Mouse (Mus musculus): ENCODE measurements around the gene Eml1. TPM values are rescaled to one million over a fixed set of nuclear protein-coding genes. Genes with fewer than 3 reads are reported as not detected.
A peak's percentile ranks its signal among the peaks of the same experiment; 100 is the strongest.

The Eml1 gene
- polyA plus RNA-seq, 1 experiment from 2014 or later = 89.4 TPM

- 50% methylated on average over 8 of the region's 8 CpGs for WGBS
- H3K27ac ChIP-seq (replicated peaks) = no peak overlapping the region
- no peak overlapping the region for H3K4me2 ChIP-seq (replicated peaks)
- ATAC-seq (ENCODE audit: low FRiP score, low read depth) = 0 out of 2 replicates have a peak, but pooled peaks have one; percentile 4
- no peaks in the 10 kb centered on the region for H3K9me3 ChIP-seq
- H3K9ac ChIP-seq (replicated peaks) = no peak overlapping the region
- no peaks in the 10 kb centered on the region for H3K27me3 ChIP-seq
- no peaks in the 10 kb centered on the region for H3K4me1 ChIP-seq
- peaks cover 57% of the 10 kb centered on the region for H3K36me3 ChIP-seq
- no peak overlapping the region for H3K4me3 ChIP-seq
These were observed 158.5 kb downstream of the Eml1 start for GRCm38 (mm10) chr12:108529214-108529613.

GRCm38 (mm10) chr12:108534484-108534883 lies 163.7 kb downstream of the Eml1 start:
- Histone ChIP-seq H3K4me1 (no peaks in the 10 kb centered on the region), H3K27me3 (no peaks in the 10 kb centered on the region), H3K36me3 (peaks cover 75% of the 10 kb centered on the region), H3K9me3 (no peaks in the 10 kb centered on the region), H3K4me2 (replicated peaks) (no peak overlapping the region), H3K27ac (replicated peaks) (no peak overlapping the region), H3K9ac (replicated peaks) (no peak overlapping the region), H3K4me3 (no peak overlapping the region)
- 94% methylated on average over 11 of the region's 11 CpGs for WGBS
- ATAC-seq (ENCODE audit: low FRiP score, low read depth) = no peak

- Histone ChIP-seq H3K4me3 (no peak overlapping the region), H3K4me1 (no peaks in the 10 kb centered on the region), H3K27me3 (no peaks in the 10 kb centered on the region), H3K4me2 (replicated peaks) (no peak overlapping the region), H3K9me3 (no peaks in the 10 kb centered on the region), H3K36me3 (peaks cover 60% of the 10 kb centered on the region), H3K9ac (replicated peaks) (no peak overlapping the region), H3K27ac (replicated peaks) (no peak overlapping the region)
- WGBS = 71% methylated on average over 10 of the region's 10 CpGs
- ATAC-seq (ENCODE audit: low FRiP score, low read depth) = no peak
These were observed 165.7 kb downstream of the Eml1 start for GRCm38 (mm10) chr12:108536461-108536860.

- Histone ChIP-seq H3K4me3 (no peak overlapping the region), H3K9ac (replicated peaks) (no peak overlapping the region), H3K27me3 (no peaks in the 10 kb centered on the region; the same call in 1 of the 2 replicates), H3K9me3 (no peaks in the 10 kb centered on the region), H3K36me3 (peaks cover 34% of the 10 kb centered on the region), H3K4me1 (0 out of 2 replicates have a peak, but pooled peaks cover 4% of the 10 kb centered on the region), H3K27ac (replicated peaks) (no peak overlapping the region), H3K4me2 (replicated peaks) (no peak overlapping the region)
- WGBS = 29% methylated on average over 6 of the region's 6 CpGs
- 0 out of 2 replicates have a peak, but pooled peaks have one; percentile 19 for ATAC-seq (ENCODE audit: low FRiP score, low read depth)
These were observed 170.3 kb downstream of the Eml1 start for GRCm38 (mm10) chr12:108541088-108541487.

- ATAC-seq (ENCODE audit: low FRiP score, low read depth) = peak; percentile 89
- WGBS = 10% methylated on average over 10 of the region's 10 CpGs
- Histone ChIP-seq H3K27me3 (no peaks in the 10 kb centered on the region; the same call in 1 of the 2 replicates), H3K4me3 (no peak overlapping the region), H3K36me3 (no peaks in the 10 kb centered on the region), H3K4me1 (peaks cover 17% of the 10 kb centered on the region), H3K9ac (replicated peaks) (no peak overlapping the region), H3K9me3 (no peaks in the 10 kb centered on the region), H3K27ac (replicated peaks) (peak overlapping the region; percentile 81), H3K4me2 (replicated peaks) (peak overlapping the region; percentile 17)
These were observed 175.9 kb downstream of the Eml1 start for GRCm38 (mm10) chr12:108546508-108547153.

DNA sequence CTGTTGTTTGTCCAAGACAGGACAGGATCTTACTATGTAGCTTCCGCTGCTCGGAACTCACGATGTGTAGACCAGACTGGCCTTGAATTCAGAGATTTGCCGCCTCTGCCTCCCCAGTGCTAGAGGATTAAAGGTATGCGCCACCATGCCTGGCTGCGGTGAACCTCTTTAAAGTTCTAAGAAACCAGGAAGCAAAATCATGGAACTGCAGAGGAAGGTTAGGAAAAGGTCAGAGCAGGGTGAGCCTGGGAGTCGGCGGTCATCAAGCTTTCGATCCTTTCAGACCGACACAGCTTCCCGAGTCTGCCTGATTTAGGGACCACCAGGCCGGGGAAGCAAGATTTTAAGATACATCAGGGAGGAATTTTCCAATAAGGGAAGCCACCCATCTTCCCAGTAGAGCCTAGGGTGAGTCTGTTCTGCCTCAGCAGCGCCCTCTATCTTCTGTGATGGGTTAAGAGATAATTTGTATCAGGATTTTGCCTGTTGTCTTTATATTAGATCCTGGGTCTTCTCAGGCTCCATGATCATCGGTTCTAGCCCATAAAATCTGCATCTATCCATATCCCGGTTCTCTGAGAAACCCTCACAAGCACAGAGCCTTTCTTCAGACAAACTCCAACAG lies 176.6 kb downstream of the Eml1 start:
- H3K4me1 ChIP-seq = peaks cover 18% of the 10 kb centered on the region
- no peaks in the 10 kb centered on the region for H3K36me3 ChIP-seq
- H3K27me3 ChIP-seq = no peaks in the 10 kb centered on the region; the same call in 1 of the 2 replicates
- no peak overlapping the region for H3K9ac ChIP-seq (replicated peaks)
- no peak overlapping the region for H3K4me3 ChIP-seq
- ATAC-seq (ENCODE audit: low FRiP score, low read depth) = peak; percentile 11; the same call in 1 of the 2 replicates
- no peaks in the 10 kb centered on the region for H3K9me3 ChIP-seq
- WGBS = 45% methylated on average over 15 of the region's 15 CpGs
- peak overlapping the region; percentile 17 for H3K4me2 ChIP-seq (replicated peaks)
- peak overlapping the region; percentile 81 for H3K27ac ChIP-seq (replicated peaks)

DNA sequence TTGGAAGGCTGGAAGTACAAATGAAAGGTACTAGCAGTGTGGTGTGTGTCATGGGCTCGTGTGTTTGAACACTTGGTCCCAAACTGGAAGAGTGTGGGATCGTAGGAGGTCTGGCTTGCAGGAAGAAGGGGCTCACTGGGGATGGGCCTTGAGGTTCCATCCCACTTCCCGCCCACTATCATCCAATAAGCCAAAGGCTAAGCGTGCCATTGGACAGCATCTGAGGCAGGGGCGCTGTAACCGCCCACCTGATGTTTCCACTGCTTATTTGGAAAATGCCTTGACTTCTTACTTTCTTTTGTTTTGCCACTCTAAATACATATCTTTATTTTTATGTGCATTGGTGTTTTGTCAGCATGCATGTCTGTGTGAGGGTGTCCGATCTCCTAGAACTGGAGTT lies 181.0 kb downstream of the Eml1 start:
- Histone ChIP-seq H3K4me2 (replicated peaks) (no peak overlapping the region), H3K4me3 (no peak overlapping the region), H3K9me3 (no peaks in the 10 kb centered on the region), H3K27ac (replicated peaks) (no peak overlapping the region), H3K36me3 (no peaks in the 10 kb centered on the region), H3K4me1 (peaks cover 27% of the 10 kb centered on the region), H3K9ac (replicated peaks) (no peak overlapping the region), H3K27me3 (no peaks in the 10 kb centered on the region)
- WGBS = 76% methylated on average over 7 of the region's 7 CpGs
- ATAC-seq (ENCODE audit: low FRiP score, low read depth) = no peak

- Histone ChIP-seq H3K9me3 (no peaks in the 10 kb centered on the region), H3K4me2 (replicated peaks) (no peak overlapping the region), H3K9ac (replicated peaks) (no peak overlapping the region), H3K27ac (replicated peaks) (no peak overlapping the region), H3K27me3 (no peaks in the 10 kb centered on the region), H3K4me3 (no peak overlapping the region), H3K36me3 (no peaks in the 10 kb centered on the region), H3K4me1 (peaks cover 34% of the 10 kb centered on the region)
- 48% methylated on average over 6 of the region's 6 CpGs for WGBS
- ATAC-seq (ENCODE audit: low FRiP score, low read depth) = no peak
These were observed 182.3 kb downstream of the Eml1 start for GRCm38 (mm10) chr12:108553079-108553478.

DNA sequence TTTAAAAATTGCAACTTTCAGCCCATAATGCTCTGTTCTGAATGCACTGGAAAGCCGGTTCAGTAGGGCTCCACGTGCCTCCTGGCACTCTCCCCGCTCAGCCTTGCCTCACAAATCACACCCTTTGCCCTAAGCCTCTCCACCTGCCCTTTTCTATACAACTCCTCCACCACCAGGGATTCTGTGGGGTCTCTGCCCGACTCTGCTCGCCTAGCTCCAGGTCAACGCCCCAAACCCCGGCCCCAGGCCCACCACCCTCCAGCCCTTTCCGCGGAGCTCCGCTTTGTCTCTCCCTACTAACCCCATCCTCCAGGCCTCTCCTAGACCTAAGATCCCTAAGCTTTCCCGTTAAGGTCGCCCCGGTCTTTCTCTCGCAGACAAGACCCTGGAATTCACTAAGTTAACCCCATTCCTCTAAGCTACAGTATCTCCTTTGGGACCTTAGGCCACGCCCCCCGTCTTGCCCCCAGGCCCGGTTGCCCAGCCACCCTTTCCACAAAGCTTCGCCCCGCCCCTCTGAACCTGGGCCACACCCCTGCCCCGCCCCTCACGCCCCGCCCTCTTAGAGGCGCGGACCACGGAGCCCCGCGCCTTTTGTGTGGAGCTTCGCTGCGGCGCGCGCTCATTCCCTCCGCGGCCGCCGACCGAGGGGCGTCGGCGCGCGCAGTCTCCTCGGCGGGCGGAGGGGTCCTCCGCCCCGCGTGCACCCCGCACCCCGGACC lies 183.5 kb downstream of the Eml1 start, which contains the start of gene Evl:
Evl (plus strand) TSS at position 601 of the 722 bp plus-strand sequence.
- peak; percentile 89 for ATAC-seq (ENCODE audit: low FRiP score, low read depth)
- Histone ChIP-seq H3K36me3 (no peaks in the 10 kb centered on the region), H3K4me3 (peak within 1 kb of the TSS; percentile 98), H3K27me3 (no peaks in the 10 kb centered on the region), H3K4me1 (peaks cover 45% of the 10 kb centered on the region), H3K9ac (replicated peaks) (peak within 1 kb of the TSS; percentile 98), H3K4me2 (replicated peaks) (peak within 1 kb of the TSS; percentile 68), H3K27ac (replicated peaks) (peak within 1 kb of the TSS; percentile 92), H3K9me3 (no peaks in the 10 kb centered on the region)
- WGBS = 2% methylated on average over 42 of the region's 50 CpGs

- H3K27ac ChIP-seq (replicated peaks) = peak overlapping the region; percentile 92
- H3K4me2 ChIP-seq (replicated peaks) = peak overlapping the region; percentile 68
- peak overlapping the region; percentile 98 for H3K4me3 ChIP-seq
- no peaks in the 10 kb centered on the region for H3K36me3 ChIP-seq
- H3K4me1 ChIP-seq = peaks cover 48% of the 10 kb centered on the region
- peak overlapping the region; percentile 98 for H3K9ac ChIP-seq (replicated peaks)
- no peaks in the 10 kb centered on the region for H3K27me3 ChIP-seq
- WGBS = under 1% methylated on average over 68 of the region's 100 CpGs
- H3K9me3 ChIP-seq = no peaks in the 10 kb centered on the region
- peak; percentile 64 for ATAC-seq (ENCODE audit: low FRiP score, low read depth)
These were observed 184.3 kb downstream of the Eml1 start for GRCm38 (mm10) chr12:108554861-108555556.

- H3K4me2 ChIP-seq (replicated peaks) = peak overlapping the region; percentile 68; the same call in 1 of the 2 replicates
- no peaks in the 10 kb centered on the region for H3K9me3 ChIP-seq
- H3K27me3 ChIP-seq = peaks cover 8% of the 10 kb centered on the region; the same call in 1 of the 2 replicates
- no peaks in the 10 kb centered on the region for H3K36me3 ChIP-seq
- ATAC-seq (ENCODE audit: low FRiP score, low read depth) = no peak
- H3K4me1 ChIP-seq = peaks cover 40% of the 10 kb centered on the region
- no peak overlapping the region for H3K27ac ChIP-seq (replicated peaks)
- peak overlapping the region; percentile 21 for H3K9ac ChIP-seq (replicated peaks)
- no peak overlapping the region for H3K4me3 ChIP-seq
These were observed 187.4 kb downstream of the Eml1 start for GRCm38 (mm10) chr12:108558194-108558593.

All from midbrain, embryonic 12.5 days (tissue).